Mouse (Mus musculus): ENCODE results near the gene Mbnl2.

The Mbnl2 gene

GRCm38 (mm10) chr14:120297137-120297749, 21.8 kb downstream of the Mbnl2 start:
- DNase-seq (ENCODE audit: low spot score): peak; percentile 78

GRCm38 (mm10) chr14:120297833-120298232, 22.4 kb downstream of the Mbnl2 start:
- no peak for DNase-seq (ENCODE audit: low spot score)

- DNase-seq (ENCODE audit: low spot score): peak; percentile 82
Measured at GRCm38 (mm10) chr14:120298439-120298838, 23.0 kb downstream of the Mbnl2 start.

GRCm38 (mm10) chr14:120299716-120300115, 24.2 kb downstream of the Mbnl2 start:
- DNase-seq (ENCODE audit: low spot score): peak; percentile 50

DNA sequence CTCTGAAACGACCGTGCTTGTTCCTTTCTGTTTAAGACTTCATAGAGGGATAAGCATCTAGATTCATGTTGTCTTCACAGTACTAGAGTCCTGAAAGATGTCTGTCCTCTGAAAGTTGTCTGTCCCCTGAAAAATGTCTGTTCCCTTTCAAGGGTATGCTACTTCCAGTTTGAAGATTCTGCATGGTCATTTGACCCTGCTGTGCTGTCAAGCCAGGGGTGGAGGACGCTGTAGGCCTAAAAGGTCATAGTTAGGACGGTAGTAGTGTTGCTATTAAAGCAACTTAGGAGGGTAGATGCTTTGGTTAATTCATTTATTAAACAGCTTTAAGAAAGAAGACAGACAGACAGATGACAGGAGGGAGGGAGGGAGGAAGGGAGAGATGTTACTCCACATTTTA, 24.7 kb downstream of the Mbnl2 start:
- no peak for DNase-seq (ENCODE audit: low spot score)

GRCm38 (mm10) chr14:120300814-120301213, 25.3 kb downstream of the Mbnl2 start:
- no peak for DNase-seq (ENCODE audit: low spot score)

- DNase-seq (ENCODE audit: low spot score): peak; percentile 64
Measured at GRCm38 (mm10) chr14:120302913-120303548, 27.6 kb downstream of the Mbnl2 start.

GRCm38 (mm10) chr14:120306229-120306628, 30.8 kb downstream of the Mbnl2 start:
- no peak for DNase-seq (ENCODE audit: low spot score)

DNA sequence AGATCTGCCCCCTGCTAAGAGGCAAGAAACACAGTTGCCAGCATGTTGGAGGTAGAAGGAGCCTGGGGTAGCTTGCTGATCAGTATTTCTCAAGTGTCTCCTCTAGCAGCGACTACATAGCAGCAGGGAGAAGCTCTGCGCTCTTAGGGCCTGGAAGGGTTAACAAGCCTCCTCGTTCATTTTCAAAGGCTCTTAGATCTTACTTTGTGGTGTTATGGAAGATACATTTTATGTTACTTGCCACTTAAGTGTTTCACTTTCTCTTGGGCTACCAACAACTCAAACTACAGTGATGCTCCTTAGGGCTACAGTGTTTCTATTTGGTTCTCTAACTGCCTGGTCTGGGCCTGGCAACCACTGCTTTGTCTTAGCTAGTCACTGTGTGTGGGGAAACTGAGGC, 31.9 kb downstream of the Mbnl2 start:
- DNase-seq (ENCODE audit: low spot score): no peak

GRCm38 (mm10) chr14:120307963-120308362, 32.5 kb downstream of the Mbnl2 start:
- peak; percentile 69 for DNase-seq (ENCODE audit: low spot score)

GRCm38 (mm10) chr14:120309691-120310090, 34.2 kb downstream of the Mbnl2 start:
- DNase-seq (ENCODE audit: low spot score): no peak

GRCm38 (mm10) chr14:120311330-120312097, 36.0 kb downstream of the Mbnl2 start:
- DNase-seq (ENCODE audit: low spot score): no peak

GRCm38 (mm10) chr14:120312661-120313406, 37.4 kb downstream of the Mbnl2 start:
- DNase-seq (ENCODE audit: low spot score): no peak

DNA sequence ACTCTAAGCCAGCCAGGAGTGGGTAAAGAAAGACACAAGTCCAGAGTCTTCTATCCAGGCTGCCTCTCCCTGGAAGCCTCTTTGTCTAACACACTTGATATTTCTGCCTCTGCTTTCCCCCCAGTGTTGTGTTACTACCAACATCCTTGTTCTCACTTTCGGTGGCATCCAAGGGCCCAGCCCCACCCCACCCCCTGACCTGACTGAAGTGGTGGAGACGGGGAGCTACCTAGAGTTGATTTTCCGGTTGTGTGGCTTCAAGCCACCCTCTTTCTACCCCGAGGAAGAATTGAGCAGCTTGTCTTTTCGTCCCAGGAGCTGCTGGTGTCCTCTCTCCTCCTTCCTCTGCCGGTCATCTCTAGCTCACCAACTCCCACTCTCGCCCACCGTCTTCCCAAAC, 38.0 kb downstream of the Mbnl2 start:
- no peak for DNase-seq (ENCODE audit: low spot score)

DNA sequence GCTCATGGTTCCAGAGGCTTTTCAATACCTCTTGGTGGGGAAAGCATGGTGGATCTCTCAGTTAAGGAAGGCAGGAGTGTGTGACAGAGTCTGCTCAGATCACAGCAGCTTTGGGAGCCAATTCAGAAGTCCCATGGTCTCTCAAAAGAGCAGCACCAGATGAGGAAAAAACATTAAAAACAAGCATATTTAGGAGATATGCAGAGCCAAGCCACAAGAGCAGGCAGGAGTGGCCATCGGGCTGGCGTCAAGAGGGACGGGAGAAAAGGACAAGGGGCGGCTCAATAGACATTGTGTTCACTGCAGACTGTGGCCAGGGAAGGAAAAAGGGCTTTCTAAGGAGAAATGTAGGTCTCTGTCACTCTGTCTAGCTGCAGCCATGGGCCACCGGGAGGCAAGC, 40.3 kb downstream of the Mbnl2 start:
- no peak for DNase-seq (ENCODE audit: low spot score)

- DNase-seq (ENCODE audit: low spot score): no peak
Measured at GRCm38 (mm10) chr14:120318326-120318935, 43.0 kb downstream of the Mbnl2 start.

DNA sequence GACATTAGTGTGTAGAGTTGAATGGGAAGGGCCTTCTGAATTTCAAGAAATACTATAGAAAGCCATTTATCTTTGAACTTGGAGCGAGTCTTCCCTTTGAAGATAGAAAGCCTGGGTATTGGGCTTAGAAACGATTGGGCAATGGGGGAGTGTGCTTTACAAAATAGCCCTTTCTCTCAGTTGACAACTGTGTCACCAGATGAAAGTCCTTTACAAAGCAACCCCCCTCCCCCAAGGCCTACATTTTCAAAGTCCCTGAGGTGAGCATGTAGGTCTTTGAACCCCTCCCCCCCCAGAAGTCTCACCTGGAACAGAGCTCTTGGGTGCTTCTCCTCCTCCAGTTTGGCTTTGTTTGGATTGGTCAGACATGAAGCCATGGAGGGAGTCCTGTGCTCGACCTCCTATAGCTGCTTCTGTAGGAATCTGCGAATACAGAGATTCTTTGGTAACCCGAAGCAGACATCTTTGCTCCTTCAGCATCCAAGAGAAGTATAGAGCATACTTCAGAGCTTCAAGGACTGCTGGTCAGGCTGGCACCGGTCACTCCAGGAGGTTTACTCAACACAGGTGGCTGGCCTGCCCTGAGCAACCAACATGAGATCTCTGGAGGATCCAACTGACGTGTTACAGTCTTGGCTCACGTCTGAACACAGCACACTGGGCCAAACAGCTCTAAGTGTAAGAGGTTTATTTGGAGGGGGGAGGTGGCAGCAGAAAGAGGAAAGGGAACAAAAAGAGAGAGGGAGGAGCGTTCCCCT, 43.7 kb downstream of the Mbnl2 start:
- no peak for DNase-seq (ENCODE audit: low spot score)

- no peak for DNase-seq (ENCODE audit: low spot score)
Measured at GRCm38 (mm10) chr14:120322041-120322440, 46.6 kb downstream of the Mbnl2 start.

- DNase-seq (ENCODE audit: low spot score): no peak
Measured at GRCm38 (mm10) chr14:120323111-120323510, 47.6 kb downstream of the Mbnl2 start.

DNA sequence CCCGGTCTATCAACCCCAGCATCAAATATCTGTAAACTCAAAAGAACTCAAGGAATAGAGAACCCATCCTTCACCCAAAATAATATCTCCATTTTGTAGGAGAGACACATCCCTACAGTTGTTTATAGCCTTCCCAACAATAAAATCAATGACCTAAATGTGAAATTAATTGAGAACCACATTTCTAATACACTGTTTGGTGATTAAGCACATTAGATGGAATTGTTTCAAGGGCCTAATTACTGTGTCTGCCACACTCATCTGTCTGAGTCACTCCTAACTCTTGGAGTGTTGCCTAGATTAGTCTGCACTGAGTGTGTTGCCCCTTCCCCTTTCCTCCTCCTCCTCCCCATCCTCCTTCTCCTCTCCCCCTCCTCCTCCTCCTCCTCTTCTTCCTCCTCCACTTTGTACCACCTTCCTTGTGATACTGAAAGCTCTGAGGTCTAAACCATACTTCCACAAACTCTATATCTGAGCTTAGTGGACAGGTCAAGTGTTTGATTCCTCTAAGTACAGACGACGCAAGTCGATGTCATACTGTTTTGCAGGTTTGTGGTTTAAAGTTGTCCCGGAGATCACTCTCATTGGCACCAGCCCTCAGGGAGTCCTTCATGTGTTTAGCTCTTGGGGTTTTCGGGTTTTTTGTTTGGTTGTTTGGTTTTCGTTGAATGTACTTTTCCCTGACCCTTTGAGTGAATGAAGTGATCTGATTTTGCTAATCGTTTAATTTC, 48.8 kb downstream of the Mbnl2 start:
- DNase-seq (ENCODE audit: low spot score): no peak

All from adipocyte (in vitro differentiated cells).